Mouse (Mus musculus): ENCODE data around the gene Zmiz1. TPM values are rescaled to one million over a fixed set of nuclear protein-coding genes. Genes with fewer than 3 reads are reported as not detected.

The Zmiz1 gene
- total and polyA plus RNA-seq, 3 experiments, result 0.09 to 0.16 TPM; not detected in 1

DNA sequence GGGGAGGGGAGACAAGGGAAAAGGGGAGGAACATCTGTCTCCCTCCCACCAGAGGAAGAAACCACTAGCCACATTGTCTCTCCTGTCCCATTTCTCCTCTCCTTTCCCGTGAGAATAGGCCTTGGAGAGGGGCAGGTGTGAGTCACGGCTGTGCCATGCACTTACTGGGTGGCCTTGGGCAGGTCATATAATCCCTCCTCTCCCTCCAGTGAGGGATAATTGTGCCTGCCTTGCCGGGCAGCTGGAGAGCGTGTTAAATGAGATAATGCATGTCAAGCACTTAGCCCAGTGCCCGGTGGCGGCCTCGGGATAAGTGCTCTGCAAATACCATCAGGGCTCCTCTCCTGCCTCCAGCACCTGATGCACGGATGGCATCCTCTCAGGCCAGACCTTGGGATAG lies 95.8 kb downstream of the Zmiz1 start:
- Histone ChIP-seq H3K9me3 (replicated peaks) (peaks cover 73% of the 10 kb centered on the region), H3K4me1 (ENCODE audit: insufficient read depth, low read depth, low read length) (no peaks in the 10 kb centered on the region), H3K36me3 (replicated peaks) (no peaks in the 10 kb centered on the region), H3K4me3 (ENCODE audit: low read depth, low read length) (no peak overlapping the region), H3K27me3 (ENCODE audit: insufficient read depth, low read length) (no peaks in the 10 kb centered on the region)
- TF ChIP-seq CTCF (IDR thresholded peaks at IDR 0.05; ENCODE audit: low read depth, low read length) (no peak), POLR2AphosphoS5 (IDR thresholded peaks at IDR 0.05; ENCODE audit: insufficient replicate concordance, low read depth, low read length) (no peak), GATA2 (IDR thresholded peaks at IDR 0.05; ENCODE audit: borderline replicate concordance, low read depth, low read length) (no peak), TAL1 (conservative IDR thresholded peaks at IDR 0.05; ENCODE audit: low read depth, low read length) (no peak), GATA1 (IDR thresholded peaks at IDR 0.05; ENCODE audit: borderline replicate concordance, low read length) (no peak)
- ATAC-seq (ENCODE audit: extremely low read depth, insufficient number of reproducible peaks, low FRiP score, poor library complexity, severe bottlenecking) (no peak), DNase-seq (ENCODE audit: low spot score) (no peak)

DNA sequence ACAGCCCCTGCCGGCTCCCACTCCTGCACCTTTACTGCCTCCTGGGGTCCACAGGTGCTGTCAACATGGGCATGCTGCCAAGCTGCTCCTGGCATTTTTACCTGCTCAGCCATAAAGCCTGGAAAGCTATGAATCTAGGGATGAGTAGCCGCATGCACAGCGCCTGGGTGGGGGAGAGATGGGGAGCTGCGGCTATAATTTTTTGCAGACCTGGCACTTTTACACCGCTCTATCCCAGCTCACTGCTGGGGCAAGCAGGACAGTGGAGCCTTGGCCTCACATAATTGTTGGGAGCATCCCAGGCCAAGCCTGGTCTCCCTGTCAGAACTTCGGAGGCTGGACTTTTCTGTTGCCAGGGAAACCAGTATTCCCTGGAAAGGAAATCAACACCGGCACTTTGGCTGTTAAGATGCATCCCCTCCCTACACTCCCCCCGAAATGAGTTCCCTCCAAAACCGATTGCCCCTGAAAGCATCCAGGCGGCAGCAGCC lies 96.4 kb downstream of the Zmiz1 start:
- DNase-seq (ENCODE audit: low spot score), result no peak
- Histone ChIP-seq H3K9me3 (replicated peaks) (peaks cover 73% of the 10 kb centered on the region), H3K27me3 (ENCODE audit: insufficient read depth, low read length) (no peaks in the 10 kb centered on the region), H3K36me3 (replicated peaks) (no peaks in the 10 kb centered on the region), H3K4me1 (ENCODE audit: insufficient read depth, low read depth, low read length) (no peaks in the 10 kb centered on the region), H3K4me3 (ENCODE audit: low read depth, low read length) (no peak overlapping the region)
- no peak for TF ChIP-seq POLR2AphosphoS5 (IDR thresholded peaks at IDR 0.05; ENCODE audit: insufficient replicate concordance, low read depth, low read length)
- no peak for TF ChIP-seq GATA2 (IDR thresholded peaks at IDR 0.05; ENCODE audit: borderline replicate concordance, low read depth, low read length)
- no peak for TF ChIP-seq GATA1 (IDR thresholded peaks at IDR 0.05; ENCODE audit: borderline replicate concordance, low read length)
- no peak for TF ChIP-seq TAL1 (conservative IDR thresholded peaks at IDR 0.05; ENCODE audit: low read depth, low read length)
- TF ChIP-seq CTCF (IDR thresholded peaks at IDR 0.05; ENCODE audit: low read depth, low read length), result no peak
- ATAC-seq (ENCODE audit: extremely low read depth, insufficient number of reproducible peaks, low FRiP score, poor library complexity, severe bottlenecking), result no peak

DNA sequence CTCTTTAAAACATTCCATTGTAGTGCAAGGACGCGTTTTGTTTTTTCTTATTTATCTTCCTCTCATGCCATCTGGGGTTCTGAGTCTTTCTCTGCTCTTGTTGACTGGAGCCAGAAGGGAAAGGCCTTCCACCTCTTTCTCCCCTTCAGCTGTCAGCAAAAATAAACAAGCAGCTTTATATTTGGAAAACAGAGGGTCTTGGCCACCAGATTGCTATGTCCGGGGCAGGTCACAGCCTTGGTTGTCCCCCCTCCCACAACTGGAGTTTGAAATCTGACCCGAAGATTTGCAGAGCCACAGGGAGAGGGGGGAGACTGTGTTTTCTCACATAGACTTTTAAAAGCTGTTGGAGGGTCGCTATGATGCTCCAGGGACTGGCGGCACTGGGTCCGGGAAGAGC lies 96.9 kb downstream of the Zmiz1 start:
- H3K4me3 ChIP-seq (ENCODE audit: low read depth, low read length), result no peak overlapping the region
- DNase-seq (ENCODE audit: low spot score), result no peak
- TF ChIP-seq CTCF (IDR thresholded peaks at IDR 0.05; ENCODE audit: low read depth, low read length), result no peak
- TF ChIP-seq TAL1 (conservative IDR thresholded peaks at IDR 0.05; ENCODE audit: low read depth, low read length), result no peak
- TF ChIP-seq GATA2 (IDR thresholded peaks at IDR 0.05; ENCODE audit: borderline replicate concordance, low read depth, low read length), result no peak
- no peak for TF ChIP-seq GATA1 (IDR thresholded peaks at IDR 0.05; ENCODE audit: borderline replicate concordance, low read length)
- no peak for TF ChIP-seq POLR2AphosphoS5 (IDR thresholded peaks at IDR 0.05; ENCODE audit: insufficient replicate concordance, low read depth, low read length)
- H3K9me3 ChIP-seq (replicated peaks), result peaks cover 72% of the 10 kb centered on the region
- no peaks in the 10 kb centered on the region for H3K4me1 ChIP-seq (ENCODE audit: insufficient read depth, low read depth, low read length)
- ATAC-seq (ENCODE audit: extremely low read depth, insufficient number of reproducible peaks, low FRiP score, poor library complexity, severe bottlenecking), result no peak
- H3K27me3 ChIP-seq (ENCODE audit: insufficient read depth, low read length), result no peaks in the 10 kb centered on the region
- H3K36me3 ChIP-seq (replicated peaks), result no peaks in the 10 kb centered on the region

GRCm38 (mm10) chr14:25557014-25557413 lies 98.0 kb downstream of the Zmiz1 start:
- TF ChIP-seq GATA2 (IDR thresholded peaks at IDR 0.05; ENCODE audit: borderline replicate concordance, low read depth, low read length), result no peak
- TF ChIP-seq TAL1 (conservative IDR thresholded peaks at IDR 0.05; ENCODE audit: low read depth, low read length), result no peak
- TF ChIP-seq GATA1 (IDR thresholded peaks at IDR 0.05; ENCODE audit: borderline replicate concordance, low read length), result no peak
- TF ChIP-seq POLR2AphosphoS5 (IDR thresholded peaks at IDR 0.05; ENCODE audit: insufficient replicate concordance, low read depth, low read length), result no peak
- no peak for TF ChIP-seq CTCF (IDR thresholded peaks at IDR 0.05; ENCODE audit: low read depth, low read length)
- Histone ChIP-seq H3K36me3 (replicated peaks) (no peaks in the 10 kb centered on the region), H3K4me1 (ENCODE audit: insufficient read depth, low read depth, low read length) (no peaks in the 10 kb centered on the region), H3K9me3 (replicated peaks) (peaks cover 71% of the 10 kb centered on the region), H3K27me3 (ENCODE audit: insufficient read depth, low read length) (no peaks in the 10 kb centered on the region), H3K4me3 (ENCODE audit: low read depth, low read length) (no peak overlapping the region)
- no peak for DNase-seq (ENCODE audit: low spot score)
- no peak for ATAC-seq (ENCODE audit: extremely low read depth, insufficient number of reproducible peaks, low FRiP score, poor library complexity, severe bottlenecking)

GRCm38 (mm10) chr14:25558479-25558878 lies 99.5 kb downstream of the Zmiz1 start:
- H3K4me3 ChIP-seq (ENCODE audit: low read depth, low read length), result no peak overlapping the region
- no peaks in the 10 kb centered on the region for H3K36me3 ChIP-seq (replicated peaks)
- no peaks in the 10 kb centered on the region for H3K4me1 ChIP-seq (ENCODE audit: insufficient read depth, low read depth, low read length)
- H3K9me3 ChIP-seq (replicated peaks), result peaks cover 71% of the 10 kb centered on the region
- ATAC-seq (ENCODE audit: extremely low read depth, insufficient number of reproducible peaks, low FRiP score, poor library complexity, severe bottlenecking) (no peak), DNase-seq (ENCODE audit: low spot score) (no peak)
- TF ChIP-seq GATA2 (IDR thresholded peaks at IDR 0.05; ENCODE audit: borderline replicate concordance, low read depth, low read length), result no peak
- TF ChIP-seq POLR2AphosphoS5 (IDR thresholded peaks at IDR 0.05; ENCODE audit: insufficient replicate concordance, low read depth, low read length), result no peak
- TF ChIP-seq GATA1 (IDR thresholded peaks at IDR 0.05; ENCODE audit: borderline replicate concordance, low read length), result no peak
- no peak for TF ChIP-seq TAL1 (conservative IDR thresholded peaks at IDR 0.05; ENCODE audit: low read depth, low read length)
- TF ChIP-seq CTCF (IDR thresholded peaks at IDR 0.05; ENCODE audit: low read depth, low read length), result no peak
- no peaks in the 10 kb centered on the region for H3K27me3 ChIP-seq (ENCODE audit: insufficient read depth, low read length)

- DNase-seq (ENCODE audit: low spot score) (no peak), ATAC-seq (ENCODE audit: extremely low read depth, insufficient number of reproducible peaks, low FRiP score, poor library complexity, severe bottlenecking) (no peak)
- Histone ChIP-seq H3K4me1 (ENCODE audit: insufficient read depth, low read depth, low read length) (no peaks in the 10 kb centered on the region), H3K9me3 (replicated peaks) (peaks cover 72% of the 10 kb centered on the region), H3K27me3 (ENCODE audit: insufficient read depth, low read length) (no peaks in the 10 kb centered on the region), H3K36me3 (replicated peaks) (no peaks in the 10 kb centered on the region), H3K4me3 (ENCODE audit: low read depth, low read length) (no peak overlapping the region)
- TF ChIP-seq GATA1 (IDR thresholded peaks at IDR 0.05; ENCODE audit: borderline replicate concordance, low read length) (no peak), TAL1 (conservative IDR thresholded peaks at IDR 0.05; ENCODE audit: low read depth, low read length) (no peak), POLR2AphosphoS5 (IDR thresholded peaks at IDR 0.05; ENCODE audit: insufficient replicate concordance, low read depth, low read length) (no peak)
Measured at GRCm38 (mm10) chr14:25559907-25560306, 100.9 kb downstream of the Zmiz1 start.

All from G1E (cell line).